Mouse (Mus musculus): Measurements from ENCODE around the gene 2810006K23Rik.
"Not testable (repeated sequence)": the region's sequence is repeated elsewhere in the genome, so short reads cannot be mapped to it uniquely, and the experiment has no call there.

2810006K23Rik gene

GRCm38 (mm10) chr5:124327510-124328364, at the start of gene 2810006K23Rik, which contains the start of gene Mphosph9:
Gene 2810006K23Rik (plus strand): TSS chr5:124328089.
Gene Mphosph9 (minus strand): TSS chr5:124327972.
- peak; percentile 100 for DNase-seq

- DNase-seq: no peak
Observed at GRCm38 (mm10) chr5:124282854-124283253, 45.0 kb upstream of the 2810006K23Rik start.

- no peak for DNase-seq
Observed at GRCm38 (mm10) chr5:124284330-124284729, 43.6 kb upstream of the 2810006K23Rik start.

DNA sequence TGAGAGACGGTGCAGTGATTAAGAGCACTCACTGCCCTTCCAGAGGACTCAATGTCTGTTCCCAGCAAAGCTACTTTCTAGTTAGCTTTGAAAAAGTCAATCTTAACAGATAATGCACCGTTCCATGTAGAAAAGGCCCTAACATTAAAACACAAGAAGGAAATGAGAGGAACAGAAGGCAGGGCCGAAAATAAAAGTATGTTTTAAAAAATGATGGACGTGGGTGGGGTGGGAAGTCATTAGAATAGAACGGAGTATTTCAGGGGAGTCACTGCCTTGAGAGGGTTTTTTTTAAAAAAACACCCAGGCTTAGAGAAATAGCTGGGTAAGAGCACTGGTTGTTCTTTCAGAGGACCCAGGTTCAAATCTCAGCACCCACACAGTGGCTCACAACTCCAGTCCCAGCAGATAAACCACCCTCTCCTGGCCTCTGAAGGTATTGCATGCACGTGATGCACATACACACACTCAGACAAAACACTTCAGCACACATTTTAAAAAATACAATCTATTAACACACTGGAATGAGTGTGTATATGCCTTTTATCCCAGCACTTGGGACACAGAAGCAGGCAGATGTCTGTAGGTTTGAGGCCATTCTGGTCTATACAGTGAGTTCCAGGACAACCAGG, 40.2 kb upstream of the 2810006K23Rik start:
- no peak for DNase-seq

DNA sequence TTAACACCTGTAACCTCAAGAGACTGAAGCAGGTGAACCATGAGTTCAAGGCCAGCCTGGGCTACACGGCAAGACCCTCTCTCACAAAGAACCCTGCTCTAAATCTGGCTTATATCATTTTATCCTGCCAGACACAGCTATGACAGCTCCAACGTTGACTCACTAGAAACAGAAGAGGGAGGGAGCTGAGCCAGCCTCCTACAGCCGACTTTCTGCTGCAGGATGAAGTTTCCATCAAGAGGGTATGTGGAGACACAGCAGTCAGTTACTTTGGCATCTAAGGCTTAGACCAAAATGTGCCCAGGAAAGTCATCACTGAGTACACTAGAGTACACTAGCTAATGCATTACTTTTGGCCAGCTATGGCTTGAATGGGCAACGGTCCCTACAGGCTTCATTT, 37.7 kb upstream of the 2810006K23Rik start:
- no peak for DNase-seq

DNA sequence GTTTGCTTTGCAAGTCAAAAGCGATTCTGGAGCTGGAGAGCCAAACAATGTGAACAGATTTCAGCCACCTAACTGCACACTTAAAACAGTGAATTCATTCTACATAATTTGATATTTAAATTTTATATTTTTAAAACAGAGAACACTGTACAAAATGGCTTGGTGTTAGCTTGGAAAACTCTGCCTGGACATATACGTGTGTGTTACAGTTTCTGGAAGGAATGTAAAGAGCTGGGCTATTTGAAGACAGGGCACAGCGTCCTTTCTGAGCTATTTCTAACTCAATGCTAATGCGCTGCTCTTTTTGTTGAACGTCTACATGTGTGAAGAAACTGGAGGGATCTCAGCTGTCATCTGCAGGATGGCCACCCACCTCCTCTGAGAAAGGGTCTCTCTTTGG, 33.9 kb upstream of the 2810006K23Rik start:
- no peak for DNase-seq

DNA sequence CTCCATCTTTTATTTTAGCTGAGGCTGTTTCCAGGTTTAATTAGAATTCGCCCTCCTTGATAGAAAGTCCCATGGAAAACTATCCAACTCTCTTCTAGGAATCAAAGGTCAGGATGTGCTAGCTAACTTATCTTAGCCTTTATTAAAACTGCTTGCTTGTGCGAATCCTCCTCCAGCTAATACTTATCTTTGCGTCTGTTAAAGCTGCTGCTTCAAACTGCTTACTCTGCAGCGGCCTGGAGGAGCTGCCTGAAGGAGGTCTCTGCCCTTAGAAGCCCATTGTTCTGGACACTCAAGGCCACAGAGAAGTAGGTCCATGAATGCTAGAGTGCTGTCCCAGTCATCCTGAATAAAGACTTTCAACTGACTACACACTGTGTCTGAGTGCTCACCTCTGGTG, 31.4 kb upstream of the 2810006K23Rik start:
- DNase-seq: no peak

- not testable (repeated sequence) for DNase-seq
Observed at GRCm38 (mm10) chr5:124299307-124299706, 28.6 kb upstream of the 2810006K23Rik start.

DNA sequence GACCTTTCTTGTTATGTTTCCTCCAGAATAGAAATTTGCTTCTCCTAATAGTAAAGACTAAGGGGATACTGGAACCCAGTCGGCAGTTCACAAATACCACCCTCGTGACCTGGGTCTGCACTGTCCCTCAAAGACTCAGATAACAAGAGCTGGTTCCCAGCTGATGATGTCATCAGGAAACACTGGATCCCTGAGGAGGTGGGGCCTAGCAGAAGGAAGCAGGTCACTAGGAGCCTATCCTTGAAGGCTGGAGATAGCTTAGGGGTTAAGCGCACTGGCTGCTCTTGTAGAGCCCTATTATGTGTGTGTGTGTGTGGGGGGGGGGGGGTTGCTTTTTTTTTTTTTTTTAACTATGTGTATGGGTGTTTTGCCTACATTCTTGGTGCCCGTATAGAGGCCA, 27.8 kb upstream of the 2810006K23Rik start:
- DNase-seq: no peak

DNA sequence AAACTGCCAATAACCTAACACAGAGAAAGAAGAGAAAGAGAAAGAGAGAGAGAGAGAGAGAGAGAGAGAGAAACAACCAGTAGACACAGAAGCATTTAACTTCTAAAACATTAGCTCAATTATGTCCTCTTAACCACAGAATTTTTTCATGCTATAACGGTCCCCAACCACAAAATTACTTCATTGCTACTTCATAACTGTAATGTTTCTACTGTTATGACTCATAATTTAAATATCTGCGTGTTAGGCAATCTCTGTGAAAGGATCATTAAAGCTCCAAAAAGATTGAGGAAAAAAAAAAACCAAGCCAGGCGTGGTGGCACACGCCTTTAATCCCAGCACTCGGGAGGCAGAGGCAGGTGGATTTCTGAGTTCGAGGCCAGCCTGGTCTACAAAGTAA, 25.0 kb upstream of the 2810006K23Rik start:
- DNase-seq: not testable (repeated sequence)

DNA sequence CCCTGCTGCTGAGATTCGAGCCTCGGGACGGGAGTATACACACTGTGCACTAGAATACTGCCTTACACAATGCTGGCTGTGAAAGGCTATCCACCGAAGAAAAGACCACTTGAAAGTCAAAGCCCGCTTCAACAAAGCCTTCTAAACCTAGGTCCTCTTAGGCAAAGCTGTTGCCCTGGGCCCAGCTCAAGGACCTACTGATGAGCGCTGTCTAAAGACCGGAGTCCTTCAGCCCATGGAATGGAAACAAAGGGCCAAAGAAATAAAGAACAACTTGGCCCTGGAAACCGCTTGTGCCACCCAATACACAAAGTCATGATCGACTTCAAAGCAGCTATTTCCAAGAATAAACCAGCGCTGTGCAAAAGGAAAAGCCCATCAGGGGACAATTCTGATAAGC, 18.7 kb upstream of the 2810006K23Rik start:
- no peak for DNase-seq

DNA sequence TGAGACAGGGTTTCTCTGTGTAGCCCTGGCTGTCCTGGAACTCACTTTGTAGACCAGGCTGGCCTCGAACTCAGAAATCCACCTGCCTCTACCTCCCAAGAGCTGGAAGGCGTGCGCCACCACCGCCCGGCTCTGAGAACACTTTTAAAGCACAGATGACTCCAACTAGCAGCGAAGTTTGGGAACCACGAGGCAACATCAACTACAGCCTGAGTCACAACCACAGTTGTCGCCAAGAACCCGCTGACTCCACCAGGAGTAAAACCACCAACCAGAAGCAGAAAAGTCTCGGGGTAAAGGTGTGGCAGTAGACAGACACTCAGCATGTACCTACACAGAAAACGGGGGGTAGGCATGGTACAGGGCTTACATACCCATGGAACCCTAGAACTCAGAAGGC, 17.8 kb upstream of the 2810006K23Rik start:
- DNase-seq: no peak

GRCm38 (mm10) chr5:124315498-124315897, 12.4 kb upstream of the 2810006K23Rik start:
- DNase-seq: no peak

DNA sequence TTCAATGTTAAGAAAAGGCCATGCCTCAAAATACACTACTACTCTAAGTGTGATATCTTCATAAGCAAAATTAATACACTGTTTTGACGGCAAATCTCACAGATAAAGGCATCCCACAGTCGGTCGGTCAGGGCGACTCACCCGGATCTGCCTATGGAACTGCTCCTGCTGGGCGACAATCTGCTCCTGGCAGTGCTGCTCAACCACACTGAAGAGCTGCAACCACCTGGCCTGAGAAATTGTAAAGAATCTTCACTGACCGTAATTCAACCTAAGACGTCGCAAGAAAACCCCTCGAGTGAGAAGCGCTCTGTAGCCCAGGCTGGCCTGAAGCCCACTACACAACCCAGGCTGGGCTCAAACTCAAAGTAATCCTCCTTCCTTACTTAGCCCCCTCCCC, 11.9 kb upstream of the 2810006K23Rik start:
- peak; percentile 92 for DNase-seq

DNA sequence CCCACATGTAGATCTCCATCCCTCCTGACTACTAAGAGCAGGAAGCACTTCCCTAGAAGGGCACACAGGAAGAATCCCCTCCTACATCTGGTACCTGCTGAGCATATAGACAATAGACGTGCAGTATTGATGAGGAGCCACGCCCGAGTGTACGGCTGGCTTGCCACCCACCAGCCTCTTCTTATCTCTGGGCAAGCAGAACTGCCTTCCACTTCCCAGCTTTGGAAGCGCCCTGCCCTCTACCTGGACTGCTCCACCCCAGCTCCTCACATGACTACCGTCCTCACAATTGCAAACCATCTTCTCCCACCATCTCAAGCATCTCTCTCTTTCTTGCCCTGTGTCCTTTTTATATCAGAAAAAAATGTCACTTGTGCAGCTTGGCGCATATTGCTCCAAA, 10.2 kb upstream of the 2810006K23Rik start:
- no peak for DNase-seq

DNA sequence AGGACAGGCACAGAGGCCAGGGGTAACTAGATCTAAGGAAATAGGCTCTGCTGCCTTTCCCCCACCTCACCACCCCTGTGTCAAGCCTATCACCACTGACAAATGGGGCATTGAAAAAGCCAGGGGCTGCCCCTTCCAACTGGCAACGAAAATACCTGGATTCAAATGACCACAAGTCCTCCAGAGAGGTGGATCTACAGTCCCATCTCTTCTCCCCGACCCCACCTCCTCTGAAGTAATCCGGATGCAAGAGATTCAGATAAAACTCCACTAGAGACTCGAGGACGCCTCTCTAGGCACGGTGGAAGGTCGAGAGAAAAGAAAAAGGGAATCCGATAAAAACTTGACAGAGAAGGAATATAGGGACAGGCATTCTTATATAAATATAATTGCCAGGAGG, 1.1 kb upstream of the 2810006K23Rik start:
- peak; percentile 64 for DNase-seq

GRCm38 (mm10) chr5:124330086-124330485, 2.2 kb downstream of the 2810006K23Rik start:
- no peak for DNase-seq

GRCm38 (mm10) chr5:124334392-124334791, 6.5 kb downstream of the 2810006K23Rik start:
- DNase-seq: peak; percentile 78

DNA sequence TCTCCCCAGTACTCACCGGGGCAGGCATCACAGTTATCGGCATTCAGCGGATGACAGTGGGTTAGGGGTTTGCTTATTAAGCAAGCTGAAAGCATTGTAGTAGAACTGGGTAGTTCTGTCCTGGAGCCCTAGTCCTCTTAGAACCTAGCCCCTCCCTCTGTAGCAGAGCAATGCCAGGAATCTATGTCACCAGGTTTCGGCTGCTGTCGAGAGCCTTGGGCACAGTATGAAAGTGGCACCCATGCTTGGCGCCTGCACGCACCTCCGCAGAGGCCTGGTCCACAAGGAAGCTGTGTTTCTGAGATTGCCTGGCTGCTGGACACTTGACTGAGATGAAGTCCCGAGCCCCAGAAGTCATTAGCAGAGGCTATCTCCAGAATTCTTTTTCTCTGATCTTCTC, 9.2 kb downstream of the 2810006K23Rik start:
- no peak for DNase-seq

GRCm38 (mm10) chr5:124337909-124338308, 10.0 kb downstream of the 2810006K23Rik start:
- no peak for DNase-seq

GRCm38 (mm10) chr5:124338791-124339190, 10.9 kb downstream of the 2810006K23Rik start:
- DNase-seq: peak; percentile 82

DNA sequence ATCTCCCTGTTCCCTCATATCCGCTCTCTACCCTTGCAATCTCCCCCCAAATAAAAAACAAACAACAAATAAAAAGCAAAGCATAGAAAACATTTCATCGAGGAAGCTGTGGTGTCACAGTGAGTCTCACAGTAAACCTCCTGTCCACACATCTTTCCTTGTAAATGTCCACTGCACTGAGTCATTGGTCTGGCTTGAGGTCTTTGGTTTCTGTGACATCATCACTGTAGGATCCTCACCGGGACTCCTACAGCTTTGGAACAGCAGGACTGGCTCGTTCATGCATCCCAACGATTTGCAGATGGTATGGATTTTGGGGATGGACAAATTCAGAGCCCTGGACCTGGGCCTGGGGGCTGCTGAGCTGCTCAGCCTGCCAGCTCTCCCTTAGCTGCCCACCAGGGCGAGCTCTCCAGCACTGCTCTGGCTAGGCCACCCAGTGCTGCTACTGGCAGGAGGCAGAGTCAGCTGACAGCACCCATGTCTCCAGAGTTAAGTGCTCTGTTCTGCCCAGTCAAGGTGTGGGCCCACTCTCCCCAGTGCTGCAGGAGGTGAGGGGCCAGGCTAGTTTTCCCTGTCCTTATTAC, 14.0 kb downstream of the 2810006K23Rik start:
- not testable (repeated sequence) for DNase-seq

DNA sequence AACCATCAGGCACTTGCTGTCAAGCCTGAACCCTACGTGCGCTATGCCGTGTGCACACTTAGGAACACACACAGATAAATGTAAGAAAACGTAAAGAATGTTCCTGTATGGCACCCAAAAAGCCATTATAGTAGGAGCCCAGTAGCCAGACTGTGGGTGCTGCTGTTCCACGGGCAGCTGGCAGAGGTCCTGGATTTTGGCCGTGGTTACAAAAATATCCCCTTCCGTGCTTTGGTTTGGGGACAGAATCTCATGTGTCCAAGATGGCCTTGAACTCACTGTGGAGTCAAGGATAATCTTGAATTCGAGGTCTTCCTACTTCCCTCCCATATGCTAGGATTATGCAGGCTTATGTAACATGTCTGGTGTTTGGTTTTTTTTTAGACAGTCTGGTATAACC, 15.0 kb downstream of the 2810006K23Rik start:
- DNase-seq: no peak

GRCm38 (mm10) chr5:124349196-124349595, 21.3 kb downstream of the 2810006K23Rik start:
- peak; percentile 73 for DNase-seq
